Mouse (Mus musculus): Measurements from ENCODE around the gene Bcl2l14.

Gene Bcl2l14

GRCm38 (mm10) chr6:134403684-134404070 is 7.6 kb downstream of the Bcl2l14 start:
- DNase-seq = no peak

- DNase-seq = peak; percentile 18 to 22
Measured at GRCm38 (mm10) chr6:134407226-134407625, 11.1 kb downstream of the Bcl2l14 start.

GRCm38 (mm10) chr6:134413706-134414531 is 17.8 kb downstream of the Bcl2l14 start:
- no peak for DNase-seq

- no peak for DNase-seq
Measured at GRCm38 (mm10) chr6:134414532-134414883, 18.4 kb downstream of the Bcl2l14 start.

GRCm38 (mm10) chr6:134416556-134417105 is 20.5 kb downstream of the Bcl2l14 start:
- DNase-seq = no peak

- DNase-seq = no peak
Measured at GRCm38 (mm10) chr6:134417886-134418285, 21.8 kb downstream of the Bcl2l14 start.

- DNase-seq = no peak
Measured at GRCm38 (mm10) chr6:134420375-134420774, 24.3 kb downstream of the Bcl2l14 start.

- peak; percentile 21 to 31 for DNase-seq
Measured at GRCm38 (mm10) chr6:134421921-134422320, 25.8 kb downstream of the Bcl2l14 start.

- peak; percentile 83 to 86 for DNase-seq
Measured at GRCm38 (mm10) chr6:134425216-134425717, 29.1 kb downstream of the Bcl2l14 start.

GRCm38 (mm10) chr6:134427165-134427564 is 31.0 kb downstream of the Bcl2l14 start:
- DNase-seq = peak; percentile 23 to 35

- DNase-seq = no peak
Measured at GRCm38 (mm10) chr6:134428455-134428854, 32.3 kb downstream of the Bcl2l14 start.

GRCm38 (mm10) chr6:134430161-134430799 is 34.2 kb downstream of the Bcl2l14 start:
- no peak for DNase-seq

GRCm38 (mm10) chr6:134431583-134431982 is 35.5 kb downstream of the Bcl2l14 start:
- no peak for DNase-seq

GRCm38 (mm10) chr6:134433281-134433680 is 37.2 kb downstream of the Bcl2l14 start:
- no peak for DNase-seq

GRCm38 (mm10) chr6:134434044-134434443 is 37.9 kb downstream of the Bcl2l14 start:
- DNase-seq = no peak

GRCm38 (mm10) chr6:134434866-134435390 is 38.8 kb downstream of the Bcl2l14 start:
- no peak for DNase-seq

GRCm38 (mm10) chr6:134436955-134437354 is 40.8 kb downstream of the Bcl2l14 start:
- no peak for DNase-seq

GRCm38 (mm10) chr6:134439401-134440021 is 43.4 kb downstream of the Bcl2l14 start:
- DNase-seq = peak; percentile 69 to 72

- peak in 1 of 2 experiments; percentile 11 for DNase-seq
Measured at GRCm38 (mm10) chr6:134440023-134440422, 43.9 kb downstream of the Bcl2l14 start.

- DNase-seq = no peak
Measured at GRCm38 (mm10) chr6:134441716-134442115, 45.6 kb downstream of the Bcl2l14 start.

- no peak for DNase-seq
Measured at GRCm38 (mm10) chr6:134442219-134442618, 46.1 kb downstream of the Bcl2l14 start.

GRCm38 (mm10) chr6:134443198-134443904 is 47.2 kb downstream of the Bcl2l14 start:
- no peak for DNase-seq
